Mouse (Mus musculus) CH12.LX (cell line): ENCODE data around the gene Ank2.

ENCODE experiments used
- CTCF ChIP-seq, 2 experiments: IDR thresholded peaks in 1 of 2; conservative IDR thresholded peaks in 1 of 2; 2 replicates each; pipeline ENCODE4 v1.5.1; 2011 to 2012; ENCODE audit warnings: low read depth in 2 of 2, low read length in 2 of 2, improper control_type of control experiment in 1 of 2, inconsistent platforms in 1 of 2, mild to moderate bottlenecking in 1 of 2, moderate library complexity in 1 of 2
- MAZ ChIP-seq: IDR thresholded peaks from 2 replicates; pipeline ENCODE4 v1.6.1; 2012; ENCODE audit warnings: low read depth, mild to moderate bottlenecking, inconsistent platforms, low read length, improper control_type of control experiment, moderate library complexity
- MXI1 ChIP-seq: IDR thresholded peaks from 2 replicates; pipeline ENCODE4 v1.6.1; 2011; ENCODE audit warnings: mild to moderate bottlenecking, low read depth, low read length, improper control_type of control experiment
- POLR2A ChIP-seq: IDR thresholded peaks from 2 replicates; pipeline ENCODE4 v1.6.1; 2011; ENCODE audit warnings: low read depth, mild to moderate bottlenecking, improper control_type of control experiment, low read length
- RCOR1 ChIP-seq: conservative IDR thresholded peaks from 2 replicates; pipeline ENCODE4 v1.6.1; 2012; ENCODE audit warnings: low read depth, mild to moderate bottlenecking, inconsistent platforms, low read length, improper control_type of control experiment
- SMC3 ChIP-seq: IDR thresholded peaks from 2 replicates; pipeline ENCODE4 v1.6.1; 2011; ENCODE audit warnings: low read depth, low read length, improper control_type of control experiment
- USF1 ChIP-seq: IDR thresholded peaks from 2 replicates; pipeline ENCODE4 v1.6.1; 2014; ENCODE audit warnings: low read depth, mild to moderate bottlenecking, inconsistent platforms, low read length, improper control_type of control experiment
- ZC3H11A ChIP-seq: IDR thresholded peaks from 2 replicates; pipeline ENCODE4 v1.6.1; 2012; ENCODE audit warnings: low read depth, mild to moderate bottlenecking, inconsistent platforms, low read length, improper control_type of control experiment

- TF ChIP-seq SMC3 (no peak), POLR2A (no peak), ZC3H11A (no peak), USF1 (no peak), CTCF (conservative IDR thresholded peaks at IDR 0.05 in 1 of 2, IDR thresholded peaks at IDR 0.05 in 1 of 2; ENCODE audit: low read depth in 2 of 2, low read length in 2 of 2) (no peak), RCOR1 (no peak), MAZ (no peak), MXI1 (no peak)
Measured at GRCm38 (mm10) chr3:127170246-127170645, 328.9 kb downstream of the Ank2 start.
